Comparison of ENCODE assay signal across 23 mouse cellular contexts in the genomic region with DNA sequence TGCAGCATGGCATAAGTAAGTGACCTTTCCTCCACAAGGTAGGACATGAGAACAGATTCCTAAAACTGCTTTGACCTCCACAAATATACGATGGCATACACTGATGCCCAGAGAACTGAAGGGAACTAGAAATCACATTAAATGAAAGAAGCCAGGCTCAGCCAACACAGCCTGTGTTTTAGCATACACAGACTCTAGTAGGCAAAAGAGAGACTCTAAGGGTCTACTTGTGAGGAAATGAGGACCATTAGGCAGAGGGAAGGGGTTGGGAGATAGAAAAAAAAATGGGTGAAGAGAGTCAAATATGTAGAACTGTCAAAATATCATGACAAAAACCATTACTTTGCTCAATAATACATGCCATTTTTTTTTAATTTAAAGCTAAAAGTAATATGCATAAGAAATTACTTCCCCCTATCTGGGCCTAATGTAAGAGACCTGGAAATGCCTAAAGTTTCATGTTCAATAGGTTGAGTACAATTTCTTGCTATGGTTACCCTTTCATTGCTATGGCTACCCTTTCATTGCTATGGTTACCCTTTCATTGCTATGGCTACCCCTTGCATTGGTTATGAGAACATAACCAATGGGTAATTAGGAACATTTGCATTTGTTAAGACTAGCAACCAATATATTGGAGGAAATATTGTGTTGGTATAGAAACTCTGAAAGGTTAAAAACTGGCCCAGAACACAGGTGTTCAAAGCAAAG. TPM values are rescaled to one million over a fixed set of nuclear protein-coding genes. Genes with fewer than 3 reads are reported as not detected.
DNase-seq lines count a peak whose midpoint lies in the region; ATAC-seq lines count a peak whose summit lies in the region.
"Had no signal": no experiment of that assay in that cellular context is flagged by ENCODE, and none has a peak within 500 bp of the region (broad histone marks: within the 10 kb centered on the region; RNA-seq: fewer than 3 reads in every experiment).

No protein-coding gene starts in this region.

- H3K9ac ChIP-seq in midbrain, embryonic 14.5 days (replicated peaks; ENCODE audit: low read length) = no peak overlapping the region
- H3K9ac ChIP-seq in forebrain, embryonic 13.5 days = no peak overlapping the region
- H3K9ac ChIP-seq: intestine, embryonic 15.5 days had no signal

- H3K4me3 ChIP-seq in midbrain, embryonic 14.5 days (replicated peaks; ENCODE audit: low read depth, low read length) = no peak overlapping the region
- H3K4me3 ChIP-seq in midbrain, embryonic 10.5 days = no peak overlapping the region
- H3K4me3 ChIP-seq in forebrain, embryonic 13.5 days = no peak overlapping the region
- H3K4me3 ChIP-seq: embryonic facial prominence, embryonic 10.5 days; heart, embryonic 10.5 days; intestine, embryonic 15.5 days had no signal

- intact Hi-C loops in gastrocnemius, postnatal 14 days (cut with DNase I; ENCODE audit: low total_unique reads) = no loop called here

- DNase-seq in embryo, embryonic 10 days (ENCODE audit: low spot score) = peak; percentile 35
- no peak for DNase-seq in embryo, embryonic 11 days
- peak; percentile 42 for DNase-seq in midbrain, embryonic 14.5 days
- no peak for DNase-seq in midbrain, embryonic 10.5 days (ENCODE audit: low spot score)
- DNase-seq in lung, postnatal 14 days = no peak
- no peak for DNase-seq in gastrocnemius, postnatal 14 days
- DNase-seq: adrenal gland, adult 8-10 months; cerebellum, adult 18-20 months; cerebellum, postnatal 14 days; heart, postnatal 4 days; kidney, adult 8-10 months; kidney, postnatal 14 days; thymus, adult 18-20 months; thymus, postnatal 36 days had no signal

- H3K36me3 ChIP-seq in midbrain, embryonic 14.5 days (ENCODE audit: control insufficient read depth, insufficient read depth, low read length) = peaks cover 41% of the 10 kb centered on the region
- peaks cover 68% of the 10 kb centered on the region for H3K36me3 ChIP-seq in midbrain, embryonic 10.5 days
- peaks cover 50% of the 10 kb centered on the region for H3K36me3 ChIP-seq in forebrain, embryonic 13.5 days (ENCODE audit: poor library complexity, severe bottlenecking)

- no peak for ATAC-seq in midbrain, embryonic 14.5 days (ENCODE audit: low FRiP score, low TSS enrichment)
- peak; percentile 72 for ATAC-seq in forebrain, embryonic 13.5 days
- ATAC-seq: activated CD4-positive, CD25-positive, alpha-beta regulatory T cell, adult 4 months; intestine, embryonic 15.5 days; midbrain, embryonic 16.5 days had no signal

- H3K4me2 ChIP-seq in midbrain, embryonic 14.5 days (ENCODE audit: low read length) = no peak overlapping the region
- H3K4me2 ChIP-seq in forebrain, embryonic 13.5 days = peak overlapping the region; percentile 26; the same call in 1 of the 2 replicates
- H3K4me2 ChIP-seq: intestine, embryonic 15.5 days had no signal

- no peaks in the 10 kb centered on the region for H3K9me3 ChIP-seq in midbrain, embryonic 14.5 days (ENCODE audit: control insufficient read depth, low read length)
- H3K9me3 ChIP-seq in midbrain, embryonic 10.5 days (replicated peaks) = no peaks in the 10 kb centered on the region
- no peaks in the 10 kb centered on the region for H3K9me3 ChIP-seq in forebrain, embryonic 13.5 days (replicated peaks)
- H3K9me3 ChIP-seq: embryonic facial prominence, embryonic 10.5 days; heart, embryonic 10.5 days; intestine, embryonic 15.5 days had no signal

- H3K27me3 ChIP-seq in midbrain, embryonic 14.5 days (ENCODE audit: control insufficient read depth, insufficient read depth, low read length) = no peaks in the 10 kb centered on the region
- no peaks in the 10 kb centered on the region for H3K27me3 ChIP-seq in midbrain, embryonic 10.5 days (ENCODE audit: low read depth, poor library complexity, severe bottlenecking)
- no peaks in the 10 kb centered on the region for H3K27me3 ChIP-seq in forebrain, embryonic 13.5 days
- H3K27me3 ChIP-seq: intestine, embryonic 15.5 days had no signal

- WGBS in midbrain, embryonic 14.5 days = 97% methylated on average over 1 of the region's 1 CpGs
- WGBS in midbrain, embryonic 10.5 days = 96% methylated on average over 1 of the region's 1 CpGs
- 66% methylated on average over 1 of the region's 1 CpGs for WGBS in forebrain, embryonic 13.5 days

- H3K27ac ChIP-seq in midbrain, embryonic 14.5 days (replicated peaks; ENCODE audit: low read depth, low read length) = no peak overlapping the region
- no peak overlapping the region for H3K27ac ChIP-seq in midbrain, embryonic 10.5 days (replicated peaks)
- 0 out of 2 replicates have a peak overlapping the region, but pooled peaks have one; percentile 1 for H3K27ac ChIP-seq in forebrain, embryonic 13.5 days
- H3K27ac ChIP-seq: embryonic facial prominence, embryonic 10.5 days; heart, embryonic 10.5 days; intestine, embryonic 15.5 days had no signal

- H3K4me1 ChIP-seq in midbrain, embryonic 14.5 days (ENCODE audit: control insufficient read depth, insufficient read depth, low read length) = 0 out of 2 replicates have a peak, but pooled peaks cover 2% of the 10 kb centered on the region
- peaks cover 15% of the 10 kb centered on the region for H3K4me1 ChIP-seq in midbrain, embryonic 10.5 days
- peaks cover 10% of the 10 kb centered on the region for H3K4me1 ChIP-seq in forebrain, embryonic 13.5 days
- H3K4me1 ChIP-seq: embryonic facial prominence, embryonic 10.5 days; heart, embryonic 10.5 days; intestine, embryonic 15.5 days had no signal

RNA-seq across cellular contexts. Expression of gene Zfp811, which starts 6.5 kb away (rescaled TPM):
- polyA plus RNA-seq in midbrain, embryonic 14.5 days (2014; fragmentation: Nextera tagmentation; extraction: Ambion mirVana) = 43.9 and 54.3 TPM in 2 replicates
- 30.1 and 44.5 TPM in 2 replicates for polyA plus RNA-seq in midbrain, embryonic 10.5 days (2016; fragmentation: Nextera tagmentation; extraction: Ambion mirVana)
- 38.7 and 42.4 TPM in 2 replicates for polyA plus RNA-seq in forebrain, embryonic 13.5 days (2015; fragmentation: Nextera tagmentation; extraction: Ambion mirVana)
- under 1 TPM; 0.18 to 0.33 TPM for total RNA-seq in gastrocnemius, postnatal 14 days (2021)
- total RNA-seq: neutrophil, adult 5-6 weeks had no signal
- polyA plus RNA-seq: liver, adult 2 months; small intestine, adult 2 months had no signal

RNA-seq across cellular contexts. Expression of gene Zfp799, which starts 13.8 kb away (rescaled TPM):
- 21.4 and 23.7 TPM in 2 replicates for polyA plus RNA-seq in midbrain, embryonic 14.5 days (2014; fragmentation: Nextera tagmentation; extraction: Ambion mirVana)
- 12.1 and 12.8 TPM in 2 replicates for polyA plus RNA-seq in midbrain, embryonic 10.5 days (2016; fragmentation: Nextera tagmentation; extraction: Ambion mirVana)
- polyA plus RNA-seq in forebrain, embryonic 13.5 days (2015; fragmentation: Nextera tagmentation; extraction: Ambion mirVana) = 19.0 and 19.2 TPM in 2 replicates
- 1 to 10 TPM; 6.3 to 7.7 TPM for total RNA-seq in gastrocnemius, postnatal 14 days (2021)

RNA-seq across cellular contexts. Expression of gene Zfp871, which starts 28.1 kb away (rescaled TPM):
- polyA plus RNA-seq in midbrain, embryonic 14.5 days (2014; fragmentation: Nextera tagmentation; extraction: Ambion mirVana) = 67.6 and 81.3 TPM in 2 replicates
- 49.4 and 52.8 TPM in 2 replicates for polyA plus RNA-seq in midbrain, embryonic 10.5 days (2016; fragmentation: Nextera tagmentation; extraction: Ambion mirVana)
- 42.7 and 53.4 TPM in 2 replicates for polyA plus RNA-seq in forebrain, embryonic 13.5 days (2015; fragmentation: Nextera tagmentation; extraction: Ambion mirVana)
- total RNA-seq in gastrocnemius, postnatal 14 days (2021) = 10 to 100 TPM; 22.2 to 24.0 TPM

Comparison
In these comparisons a context has a peak if more than half of its experiments do, and no peak if none do; other contexts are left out.
1. DNase-seq: peak in embryo, embryonic 10 days (single experiment) and midbrain, embryonic 14.5 days (single experiment); none in embryo, embryonic 11 days (single experiment), midbrain, embryonic 10.5 days (single experiment), lung, postnatal 14 days (single experiment) and gastrocnemius, postnatal 14 days (single experiment).